Mouse (Mus musculus): Measurements from ENCODE around the gene Foxn2.

- TF ChIP-seq CTCF (IDR thresholded peaks at IDR 0.05) (no peak), EP300 (IDR thresholded peaks at IDR 0.05) (no peak)
Observed at GRCm38 (mm10) chr17:88481062-88481461, 40.6 kb downstream of the Foxn2 start.
